Mouse (Mus musculus) liver, embryonic 13.5 days (tissue): ENCODE data around the gene Klhdc8b. TPM values are rescaled to one million over a fixed set of nuclear protein-coding genes. Genes with fewer than 3 reads are reported as not detected.

ENCODE experiments used
- ATAC-seq: fragments of 200-750 bp; cut with Nextera tagmentation; 2 replicates; pipeline ENCODE4 v1.8.0; 2017; ENCODE audit warnings: low read depth, mild to moderate bottlenecking, moderate number of reproducible peaks, moderate library complexity
- DNase-seq: peaks from one replicate; pipeline ENCODE4 v3.0.0; 2022
- H3K27ac ChIP-seq: fragments of 300-500 bp; sonication (generic); 2 replicates; pipeline ENCODE4 v1.5.1; 2015; ENCODE audit warnings: moderate library complexity, mild to moderate bottlenecking, inconsistent platforms
- H3K27me3 ChIP-seq: fragments of 300-500 bp; sonication (generic); 2 replicates; pipeline ENCODE4 v1.6.1; 2015; ENCODE audit warnings: mild to moderate bottlenecking, inconsistent platforms
- H3K36me3 ChIP-seq: fragments of 300-500 bp; sonication (generic); 2 replicates; pipeline ENCODE4 v1.6.1; 2015; ENCODE audit warnings: mild to moderate bottlenecking, inconsistent platforms
- H3K4me1 ChIP-seq: fragments of 300-500 bp; sonication (generic); replicated peaks from 2 replicates; pipeline ENCODE4 v1.6.1; 2015; ENCODE audit warnings: inconsistent platforms
- H3K4me2 ChIP-seq: fragments of 300-500 bp; sonication (generic); 2 replicates; pipeline ENCODE4 v1.6.1; 2015; ENCODE audit warnings: inconsistent platforms, mild to moderate bottlenecking, moderate library complexity
- H3K4me3 ChIP-seq: fragments of 300-500 bp; sonication (generic); replicated peaks from 2 replicates; pipeline ENCODE4 v1.5.1; 2015; ENCODE audit warnings: mild to moderate bottlenecking, inconsistent platforms
- H3K9ac ChIP-seq: fragments of 300-500 bp; sonication (generic); 2 replicates; pipeline ENCODE4 v1.6.1; 2015; ENCODE audit warnings: mild to moderate bottlenecking, inconsistent platforms
- H3K9me3 ChIP-seq: fragments of 300-500 bp; sonication (generic); replicated peaks from 2 replicates; pipeline ENCODE4 v1.6.1; 2016; ENCODE audit warnings: inconsistent platforms
- WGBS: fragments of 180-500 bp; shearing (Covaris S2); methylation state at CpG from one replicate; pipeline ENCODE4 v1.1.7; 2015; ENCODE audit not compliant: insufficient replicate concordance; 5-methylcytosine and 5-hydroxymethylcytosine counted together
- polyA plus RNA-seq: library from polyadenylated mRNA; unstranded; fragments of >200 nt; fragmentation: Nextera tagmentation; extraction: Ambion mirVana; gene quantifications from 2 replicates; pipeline ENCODE4 v1.2.1, GENCODE M21; 2015

Gene Klhdc8b
- 12.3 and 12.8 TPM in 2 replicates for polyA plus RNA-seq

- Histone ChIP-seq H3K9ac (peak within 1 kb of the TSS; percentile 90), H3K27ac (peak within 1 kb of the TSS; percentile 91), H3K4me1 (peaks cover 40% of the 10 kb centered on the region), H3K9me3 (no peaks in the 10 kb centered on the region), H3K4me2 (peak within 1 kb of the TSS; percentile 88), H3K27me3 (no peaks in the 10 kb centered on the region), H3K4me3 (peak within 1 kb of the TSS; percentile 91), H3K36me3 (peaks cover 39% of the 10 kb centered on the region)
- DNase-seq = no peak
- ATAC-seq = no peak
- WGBS = 28% methylated on average over 11 of the region's 11 CpGs
Measured at GRCm38 (mm10) chr9:108461181-108461631, at the start of gene Klhdc8b. Gene Klhdc8b (minus strand): TSS chr9:108461581.

- Histone ChIP-seq H3K9me3 (no peaks in the 10 kb centered on the region), H3K4me2 (peak overlapping the region; percentile 79), H3K4me3 (peak overlapping the region; percentile 80), H3K9ac (peak overlapping the region; percentile 83), H3K4me1 (peaks cover 22% of the 10 kb centered on the region), H3K36me3 (peaks cover 46% of the 10 kb centered on the region), H3K27me3 (no peaks in the 10 kb centered on the region), H3K27ac (no peak overlapping the region; the same call in 1 of the 2 replicates)
- no peak for DNase-seq
- no peak for ATAC-seq
- 57% methylated on average over 7 of the region's 7 CpGs for WGBS
Measured at GRCm38 (mm10) chr9:108508776-108509175, 47.4 kb upstream of the Klhdc8b start.

- Histone ChIP-seq H3K27me3 (no peaks in the 10 kb centered on the region), H3K4me3 (peak within 1 kb of the TSS; percentile 80), H3K9me3 (no peaks in the 10 kb centered on the region), H3K27ac (peak within 1 kb of the TSS; percentile 85), H3K4me2 (peak within 1 kb of the TSS; percentile 79), H3K36me3 (peaks cover 46% of the 10 kb centered on the region), H3K9ac (peak within 1 kb of the TSS; percentile 83), H3K4me1 (peaks cover 22% of the 10 kb centered on the region)
- peak; percentile 94 for DNase-seq
- ATAC-seq = peak; percentile 96
- WGBS = under 1% methylated on average over 37 of the region's 37 CpGs
Measured at GRCm38 (mm10) chr9:108507619-108508434, 46.4 kb upstream of the Klhdc8b start, which contains the start of gene Qars. Gene Qars (plus strand): TSS chr9:108507706.

- DNase-seq = no peak
- Histone ChIP-seq H3K4me1 (peaks cover 22% of the 10 kb centered on the region), H3K9ac (no peak overlapping the region), H3K9me3 (no peaks in the 10 kb centered on the region), H3K27me3 (no peaks in the 10 kb centered on the region), H3K36me3 (peaks cover 44% of the 10 kb centered on the region), H3K4me3 (peak overlapping the region; percentile 80; the same call in 1 of the 2 replicates), H3K4me2 (peak overlapping the region; percentile 79), H3K27ac (no peak overlapping the region)
- ATAC-seq = no peak
- WGBS = 86% methylated on average over 7 of the region's 7 CpGs
Measured at GRCm38 (mm10) chr9:108506901-108507300, 45.5 kb upstream of the Klhdc8b start.

GRCm38 (mm10) chr9:108499943-108500342 is 38.6 kb upstream of the Klhdc8b start:
- Histone ChIP-seq H3K9ac (no peak overlapping the region), H3K9me3 (no peaks in the 10 kb centered on the region), H3K4me3 (no peak overlapping the region), H3K27me3 (no peaks in the 10 kb centered on the region), H3K4me2 (no peak overlapping the region), H3K36me3 (peaks cover 87% of the 10 kb centered on the region), H3K4me1 (no peaks in the 10 kb centered on the region), H3K27ac (no peak overlapping the region)
- ATAC-seq (no peak), DNase-seq (no peak)
- 90% methylated on average over 15 of the region's 15 CpGs for WGBS

GRCm38 (mm10) chr9:108499231-108499630 is 37.9 kb upstream of the Klhdc8b start:
- no peak overlapping the region for H3K9ac ChIP-seq
- DNase-seq (no peak), ATAC-seq (no peak)
- H3K27me3 ChIP-seq = no peaks in the 10 kb centered on the region
- H3K9me3 ChIP-seq = no peaks in the 10 kb centered on the region
- H3K4me2 ChIP-seq = no peak overlapping the region
- 89% methylated on average over 7 of the region's 7 CpGs for WGBS
- H3K4me1 ChIP-seq = no peaks in the 10 kb centered on the region
- no peak overlapping the region for H3K4me3 ChIP-seq
- no peak overlapping the region for H3K27ac ChIP-seq
- H3K36me3 ChIP-seq = peaks cover 94% of the 10 kb centered on the region

GRCm38 (mm10) chr9:108494905-108495304 is 33.5 kb upstream of the Klhdc8b start:
- Histone ChIP-seq H3K27me3 (no peaks in the 10 kb centered on the region), H3K9ac (no peak overlapping the region), H3K4me2 (no peak overlapping the region), H3K4me3 (no peak overlapping the region), H3K36me3 (peaks cover 77% of the 10 kb centered on the region), H3K9me3 (no peaks in the 10 kb centered on the region), H3K27ac (no peak overlapping the region), H3K4me1 (peaks cover 24% of the 10 kb centered on the region)
- no peak for DNase-seq
- 76% methylated on average over 10 of the region's 10 CpGs for WGBS
- no peak for ATAC-seq

- Histone ChIP-seq H3K4me2 (no peak overlapping the region), H3K4me3 (no peak overlapping the region), H3K4me1 (peaks cover 27% of the 10 kb centered on the region), H3K36me3 (peaks cover 71% of the 10 kb centered on the region), H3K9ac (no peak overlapping the region), H3K27ac (no peak overlapping the region), H3K27me3 (no peaks in the 10 kb centered on the region), H3K9me3 (no peaks in the 10 kb centered on the region)
- WGBS = 88% methylated on average over 19 of the region's 19 CpGs
- ATAC-seq (no peak), DNase-seq (no peak)
Measured at GRCm38 (mm10) chr9:108494146-108494825, 32.9 kb upstream of the Klhdc8b start.

GRCm38 (mm10) chr9:108493246-108493645 is 31.9 kb upstream of the Klhdc8b start:
- 94% methylated on average over 8 of the region's 8 CpGs for WGBS
- H3K9me3 ChIP-seq = no peaks in the 10 kb centered on the region
- no peak overlapping the region for H3K4me2 ChIP-seq
- ATAC-seq (no peak), DNase-seq (no peak)
- no peak overlapping the region for H3K27ac ChIP-seq
- H3K9ac ChIP-seq = no peak overlapping the region
- no peaks in the 10 kb centered on the region for H3K27me3 ChIP-seq
- H3K4me3 ChIP-seq = no peak overlapping the region
- peaks cover 66% of the 10 kb centered on the region for H3K36me3 ChIP-seq
- peaks cover 27% of the 10 kb centered on the region for H3K4me1 ChIP-seq

- no peak for ATAC-seq
- WGBS = 68% methylated on average over 16 of the region's 16 CpGs
- Histone ChIP-seq H3K27me3 (no peaks in the 10 kb centered on the region), H3K9ac (peak overlapping the region; percentile 95), H3K27ac (peak overlapping the region; percentile 96), H3K4me3 (peak overlapping the region; percentile 98), H3K4me1 (peaks cover 27% of the 10 kb centered on the region), H3K4me2 (peak overlapping the region; percentile 93), H3K36me3 (peaks cover 59% of the 10 kb centered on the region), H3K9me3 (no peaks in the 10 kb centered on the region)
- no peak for DNase-seq
Measured at GRCm38 (mm10) chr9:108492043-108492750, 30.8 kb upstream of the Klhdc8b start.

GRCm38 (mm10) chr9:108491286-108491580 is 29.9 kb upstream of the Klhdc8b start:
- Histone ChIP-seq H3K36me3 (peaks cover 54% of the 10 kb centered on the region), H3K27ac (peak overlapping the region; percentile 96), H3K27me3 (no peaks in the 10 kb centered on the region), H3K9me3 (no peaks in the 10 kb centered on the region), H3K4me1 (peaks cover 27% of the 10 kb centered on the region), H3K4me3 (peak overlapping the region; percentile 98), H3K9ac (peak overlapping the region; percentile 95), H3K4me2 (peak overlapping the region; percentile 93)
- 3% methylated on average over 12 of the region's 12 CpGs for WGBS
- ATAC-seq (peak; percentile 14), DNase-seq (no peak)
